Mouse (Mus musculus): ENCODE measurements at regions not wholly inside any gene's neighbourhood (a gene's known extent, or its start where the extent isn't known, plus 50 kb on each side); places are given as distances from the start of the nearest gene placed in this dataset.

GRCm38 (mm10) chr17:50438960-50439359 lies 70.2 kb upstream of the Plcl2 start:
- DNase-seq (ENCODE audit: low spot score in 2 of 2): no peak

GRCm38 (mm10) chr17:50439365-50439764 lies 69.8 kb upstream of the Plcl2 start:
- no peak for DNase-seq (ENCODE audit: low spot score in 2 of 2)

- DNase-seq (ENCODE audit: low spot score in 2 of 2): no peak
Measured at GRCm38 (mm10) chr17:50442062-50442461, 67.1 kb upstream of the Plcl2 start.

DNA sequence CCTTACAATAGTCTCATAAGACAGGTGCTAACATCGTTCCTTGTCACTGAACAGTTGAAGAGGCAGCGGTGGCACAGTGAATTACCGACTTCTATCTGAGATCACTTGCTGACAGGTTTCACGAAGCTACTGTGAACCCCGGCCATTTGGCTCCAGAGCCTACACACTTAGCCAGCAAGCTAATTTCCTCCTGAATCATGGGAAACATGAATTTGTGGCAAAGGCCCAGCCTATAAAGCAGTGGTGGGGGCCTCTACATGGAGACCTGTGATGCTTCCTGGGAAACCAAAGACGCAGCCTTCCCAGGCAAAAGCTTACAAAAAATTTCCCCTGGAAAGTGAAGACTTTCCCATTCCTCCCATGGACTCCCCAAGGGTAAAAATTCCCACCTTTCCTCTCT lies 66.3 kb upstream of the Plcl2 start:
- no peak for DNase-seq (ENCODE audit: low spot score in 2 of 2)

DNA sequence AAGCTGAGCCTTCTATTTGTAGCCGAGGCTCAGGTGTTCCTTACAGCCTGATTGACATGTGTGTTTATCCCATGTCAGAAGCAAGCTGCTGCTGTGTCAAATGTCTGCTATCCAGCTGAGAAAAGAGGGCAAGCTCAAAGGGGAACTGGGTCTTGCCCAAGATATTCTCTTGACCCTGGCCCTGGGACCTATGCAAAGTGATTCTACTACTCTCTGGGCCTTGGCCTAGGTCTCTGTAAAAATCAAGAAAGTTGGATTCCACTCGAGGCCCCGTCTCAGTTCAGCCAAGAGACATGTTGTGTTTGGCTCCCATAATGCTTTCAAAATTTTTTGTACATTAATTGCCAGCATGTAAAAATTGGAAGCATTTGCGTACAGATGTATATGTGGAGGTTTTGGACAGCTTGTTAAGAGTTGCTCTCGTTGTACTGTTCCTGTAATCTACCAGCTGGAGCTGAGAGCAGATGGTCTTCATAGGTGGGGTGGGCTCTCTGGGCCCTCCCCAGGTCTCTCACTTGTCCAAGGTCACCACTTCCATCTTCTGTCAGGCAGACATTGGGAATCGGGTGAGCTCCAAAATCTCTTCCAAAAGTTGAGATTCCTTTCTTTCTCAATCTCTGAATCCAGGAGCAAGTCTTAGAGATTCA lies 65.7 kb upstream of the Plcl2 start:
- no peak for DNase-seq (ENCODE audit: low spot score in 2 of 2)

- DNase-seq (ENCODE audit: low spot score in 2 of 2): no peak
Measured at GRCm38 (mm10) chr17:50444023-50444389, 65.2 kb upstream of the Plcl2 start.

DNA sequence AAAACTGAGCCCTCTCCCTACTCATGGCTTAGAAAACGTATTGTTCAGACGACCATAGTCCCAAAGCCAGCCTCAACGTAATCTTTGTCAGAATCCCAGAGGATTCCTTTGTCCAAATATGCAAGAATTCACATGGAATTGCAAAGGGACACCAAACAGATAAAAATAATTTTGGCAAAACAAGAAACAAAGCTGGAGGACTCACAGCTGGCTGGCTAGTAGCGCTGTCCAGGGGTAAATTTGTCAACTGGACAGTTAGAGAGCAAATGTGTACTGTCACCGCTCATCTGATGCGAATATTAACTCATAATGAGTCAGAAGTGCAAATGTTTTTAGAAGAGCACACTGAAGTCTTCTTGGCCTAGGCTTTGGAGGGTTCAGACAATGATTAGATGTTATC lies 60.5 kb upstream of the Plcl2 start:
- DNase-seq (ENCODE audit: low spot score in 2 of 2): no peak

GRCm38 (mm10) chr17:50451606-50452005 lies 57.6 kb upstream of the Plcl2 start:
- no peak for DNase-seq (ENCODE audit: low spot score in 2 of 2)

DNA sequence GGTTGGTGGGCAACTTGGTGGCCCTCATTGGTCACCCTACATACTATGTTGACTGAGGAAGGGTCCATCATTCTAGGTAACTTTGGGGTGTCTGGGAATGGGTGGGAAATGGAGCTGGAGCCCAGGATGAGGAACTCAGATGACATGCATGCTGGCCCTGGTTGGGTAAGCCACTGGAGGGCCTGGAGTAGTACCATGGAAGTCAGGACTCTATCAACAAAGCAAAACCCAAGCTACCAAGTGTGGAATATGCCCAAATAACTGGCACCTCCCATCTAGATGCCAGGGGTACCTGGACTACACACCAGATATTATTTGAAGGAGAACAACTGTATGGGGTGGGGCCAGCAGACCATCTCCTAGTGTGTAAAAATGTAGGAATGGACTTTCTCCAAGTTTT lies 55.7 kb upstream of the Plcl2 start:
- DNase-seq (ENCODE audit: low spot score in 2 of 2): no peak

DNA sequence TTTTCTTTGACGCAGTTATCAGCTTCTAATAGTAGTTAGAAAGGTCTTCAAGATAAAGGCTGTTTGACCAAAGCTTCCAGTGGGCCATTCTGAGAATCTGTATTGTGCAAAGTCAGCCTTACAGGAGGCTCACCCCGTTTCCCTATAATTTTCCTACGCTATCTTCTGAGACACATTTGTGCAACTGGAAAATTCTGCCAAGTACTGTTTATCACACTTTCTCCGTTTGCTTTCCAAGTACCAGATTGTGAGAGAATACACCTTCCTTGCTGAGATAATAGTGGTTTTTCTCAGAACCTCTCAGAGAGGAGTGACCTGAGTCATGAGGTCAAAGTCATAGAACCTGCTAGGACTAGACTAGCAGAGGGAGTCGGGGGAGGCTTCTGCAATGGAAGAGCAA lies 55.2 kb upstream of the Plcl2 start:
- no peak for DNase-seq (ENCODE audit: low spot score in 2 of 2)

- no peak for DNase-seq (ENCODE audit: low spot score in 2 of 2)
Measured at GRCm38 (mm10) chr17:50454917-50455316, 54.3 kb upstream of the Plcl2 start.

DNA sequence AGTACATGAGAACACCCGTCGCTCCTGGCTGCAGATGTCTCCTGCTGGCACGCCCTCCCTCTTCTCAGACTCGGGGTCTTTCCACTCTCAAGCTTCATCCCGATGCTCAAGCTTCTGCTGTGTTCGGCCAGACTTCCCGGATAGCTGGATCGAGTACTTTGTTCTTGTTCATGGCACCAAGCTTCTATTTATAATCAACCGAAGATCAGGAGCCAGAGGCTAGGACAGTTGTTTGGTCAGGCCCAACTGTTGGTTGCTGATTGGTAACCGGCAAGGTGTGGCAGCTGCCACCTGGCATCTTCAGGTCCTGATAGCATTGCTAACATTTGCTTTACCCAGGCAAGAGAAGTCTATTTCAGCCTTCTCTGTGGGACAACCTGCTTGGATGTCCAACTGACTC lies 53.5 kb upstream of the Plcl2 start:
- no peak for DNase-seq (ENCODE audit: low spot score in 2 of 2)

DNA sequence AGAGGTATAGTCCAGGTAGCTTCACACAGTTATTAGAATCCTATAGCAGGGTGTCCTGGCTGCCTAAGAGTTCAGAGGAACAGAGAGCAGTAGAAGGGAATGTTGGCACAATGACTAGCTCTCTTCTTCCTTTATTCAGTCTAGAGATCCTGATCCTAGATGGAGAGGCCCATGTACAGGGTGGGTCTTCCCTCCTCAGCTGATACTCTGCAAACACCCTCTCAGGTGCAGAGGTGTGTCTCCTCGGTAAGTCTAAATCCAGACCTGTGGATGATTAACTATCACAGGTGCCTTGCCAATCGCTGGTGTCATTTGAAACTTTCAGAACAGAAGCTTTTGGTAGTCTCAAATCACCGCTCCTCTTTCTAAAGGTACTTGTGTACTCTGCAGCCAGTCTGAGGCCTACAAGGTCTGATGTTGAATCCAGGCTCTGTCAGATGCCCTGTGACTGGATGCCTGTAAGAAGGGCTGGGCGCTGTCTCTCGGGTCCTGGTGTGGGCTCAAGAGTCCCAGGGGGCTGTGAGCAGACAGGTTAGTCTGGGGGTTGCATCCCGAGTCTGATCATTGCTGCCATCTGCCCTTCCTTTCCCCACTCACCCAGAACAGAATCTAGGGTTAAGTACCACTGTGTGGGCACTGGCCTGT lies 52.0 kb upstream of the Plcl2 start:
- DNase-seq (ENCODE audit: low spot score in 2 of 2): no peak

GRCm38 (mm10) chr17:50458232-50458631 lies 51.0 kb upstream of the Plcl2 start:
- DNase-seq (ENCODE audit: low spot score in 2 of 2): no peak
